Mouse (Mus musculus): Measurements from ENCODE around the gene Rasip1. TPM values are rescaled to one million over a fixed set of nuclear protein-coding genes. Genes with fewer than 3 reads are reported as not detected.

Rasip1 gene
- polyA plus RNA-seq, 1 experiment from 2014 or later: 16.4 TPM

DNA sequence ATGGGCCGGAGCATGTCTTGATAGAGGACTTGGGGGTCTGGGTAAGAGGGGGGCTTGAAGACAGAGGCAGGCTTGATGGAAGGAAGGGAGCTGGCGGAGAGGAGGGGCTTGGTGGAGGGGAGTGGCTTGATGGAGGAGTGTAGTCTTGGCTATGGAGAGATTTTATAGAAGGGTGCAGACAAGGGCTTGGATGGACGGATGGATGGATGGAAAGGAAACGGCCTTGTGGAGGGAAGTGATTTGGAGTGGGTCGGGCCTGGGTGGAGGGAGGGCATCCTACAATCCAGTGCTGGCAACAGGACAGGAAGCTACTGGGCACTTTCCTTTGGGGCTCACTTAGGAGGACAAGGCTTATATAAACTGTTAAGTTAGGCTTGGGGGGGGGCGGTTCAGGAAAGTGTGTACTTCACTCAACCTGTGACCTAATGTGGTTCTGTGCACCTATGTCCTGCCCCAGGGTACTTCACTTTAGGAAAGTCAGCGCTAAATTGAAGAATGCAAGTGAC lies 664 bp upstream of the Rasip1 start:
- Histone ChIP-seq H3K27ac (no peak overlapping the region), H3K4me1 (no peaks in the 10 kb centered on the region), H3K4me2 (replicated peaks) (no peak overlapping the region), H3K9ac (no peak overlapping the region), H3K9me3 (no peaks in the 10 kb centered on the region), H3K36me3 (no peaks in the 10 kb centered on the region), H3K4me3 (no peak overlapping the region), H3K27me3 (peaks cover 24% of the 10 kb centered on the region)
- no peak for ATAC-seq (ENCODE audit: insufficient number of reproducible peaks, insufficient read depth, low FRiP score, low TSS enrichment)
- WGBS: 89% methylated on average over 7 of the region's 7 CpGs

DNA sequence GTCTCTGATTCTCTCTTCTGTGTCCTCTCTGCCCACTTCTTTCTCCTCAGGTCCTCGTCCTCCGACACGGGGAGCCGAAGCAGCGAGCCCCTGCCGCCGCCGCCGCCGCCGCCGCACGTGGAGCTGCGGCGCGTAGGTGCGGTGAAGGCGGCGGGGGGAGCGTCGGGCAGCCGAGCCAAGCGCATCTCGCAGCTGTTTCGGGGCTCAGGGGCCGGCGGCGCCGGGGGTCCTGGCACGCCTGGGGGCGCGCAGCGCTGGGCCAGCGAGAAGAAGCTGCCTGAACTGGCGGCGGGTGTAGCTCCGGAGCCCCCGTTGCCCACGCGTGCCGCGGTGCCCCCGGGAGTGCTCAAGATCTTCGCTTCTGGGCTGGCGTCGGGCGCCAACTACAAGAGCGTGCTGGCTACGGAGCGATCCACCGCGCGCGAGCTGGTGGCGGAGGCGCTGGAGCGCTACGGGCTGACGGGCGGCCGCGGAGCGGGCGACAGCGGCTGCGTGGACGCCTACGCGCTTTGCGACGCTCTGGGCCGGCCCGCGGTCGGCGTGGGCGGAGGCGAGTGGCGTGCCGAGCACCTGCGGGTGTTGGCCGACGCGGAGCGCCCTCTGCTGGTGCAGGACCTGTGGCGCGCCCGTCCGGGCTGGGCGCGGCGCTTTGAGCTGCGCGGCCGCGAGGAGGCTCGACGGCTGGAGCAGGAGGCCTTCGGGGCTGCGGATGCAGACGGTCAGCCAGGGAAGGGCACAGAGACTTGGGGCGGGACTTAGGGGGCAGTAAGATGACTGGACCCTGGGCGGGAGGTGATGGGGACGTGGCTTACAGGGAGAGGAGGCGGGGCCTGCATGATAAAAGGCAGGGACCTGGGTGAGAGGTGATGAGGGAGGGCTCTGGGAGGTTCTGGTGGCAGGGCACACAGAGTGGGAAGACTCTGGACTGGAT lies 1.3 kb downstream of the Rasip1 start:
- H3K4me1 ChIP-seq: peaks cover 9% of the 10 kb centered on the region
- H3K4me2 ChIP-seq (replicated peaks): peak overlapping the region; percentile 98
- no peaks in the 10 kb centered on the region for H3K9me3 ChIP-seq
- no peaks in the 10 kb centered on the region for H3K36me3 ChIP-seq
- WGBS: 1% methylated on average over 105 of the region's 105 CpGs
- H3K27ac ChIP-seq: peak overlapping the region; percentile 60; the same call in 1 of the 2 replicates
- H3K9ac ChIP-seq: peak overlapping the region; percentile 75
- ATAC-seq (ENCODE audit: insufficient number of reproducible peaks, insufficient read depth, low FRiP score, low TSS enrichment): peak; percentile 61
- H3K4me3 ChIP-seq: peak overlapping the region; percentile 59
- H3K27me3 ChIP-seq: peaks cover 29% of the 10 kb centered on the region

DNA sequence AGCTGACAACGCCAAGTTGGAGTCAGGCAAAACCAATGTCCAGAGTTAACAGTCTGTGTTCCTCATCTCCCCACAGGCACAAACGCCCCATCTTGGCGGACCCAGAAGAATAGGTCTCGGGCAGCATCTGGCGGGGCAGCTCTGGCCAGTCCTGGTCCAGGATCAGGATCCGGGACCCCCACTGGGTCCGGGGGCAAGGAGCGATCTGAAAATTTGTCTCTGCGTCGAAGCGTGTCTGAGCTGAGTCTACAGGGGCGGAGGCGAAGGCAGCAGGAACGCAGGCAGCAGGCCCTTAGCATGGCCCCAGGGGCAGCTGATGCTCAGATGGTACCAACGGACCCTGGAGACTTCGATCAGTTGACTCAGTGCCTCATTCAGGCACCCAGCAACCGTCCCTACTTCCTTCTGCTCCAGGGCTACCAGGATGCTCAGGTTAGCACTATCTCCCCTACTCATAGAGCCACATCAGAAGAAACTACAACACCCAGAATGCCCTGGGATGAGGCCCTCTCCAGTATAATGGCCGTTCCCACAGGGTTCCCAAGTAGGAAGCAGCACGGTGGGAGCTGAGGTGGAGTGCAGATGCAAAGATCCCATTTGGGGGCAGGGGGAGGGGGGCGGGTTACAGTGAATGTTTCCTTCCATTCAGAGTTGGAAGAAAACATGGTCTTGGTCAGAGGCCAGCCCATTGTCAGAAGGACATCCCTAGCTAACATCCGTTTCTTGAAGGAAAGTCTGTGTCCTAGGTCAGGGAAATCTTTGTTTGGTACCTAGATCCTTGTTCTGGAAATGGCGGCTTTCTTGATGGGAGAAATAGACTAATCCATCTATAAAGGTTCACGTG lies 3.0 kb downstream of the Rasip1 start:
- Histone ChIP-seq H3K27me3 (peaks cover 29% of the 10 kb centered on the region), H3K4me2 (replicated peaks) (no peak overlapping the region), H3K27ac (no peak overlapping the region), H3K9me3 (no peaks in the 10 kb centered on the region), H3K36me3 (no peaks in the 10 kb centered on the region), H3K9ac (no peak overlapping the region), H3K4me3 (no peak overlapping the region), H3K4me1 (peaks cover 9% of the 10 kb centered on the region)
- WGBS: 73% methylated on average over 23 of the region's 23 CpGs
- no peak for ATAC-seq (ENCODE audit: insufficient number of reproducible peaks, insufficient read depth, low FRiP score, low TSS enrichment)

DNA sequence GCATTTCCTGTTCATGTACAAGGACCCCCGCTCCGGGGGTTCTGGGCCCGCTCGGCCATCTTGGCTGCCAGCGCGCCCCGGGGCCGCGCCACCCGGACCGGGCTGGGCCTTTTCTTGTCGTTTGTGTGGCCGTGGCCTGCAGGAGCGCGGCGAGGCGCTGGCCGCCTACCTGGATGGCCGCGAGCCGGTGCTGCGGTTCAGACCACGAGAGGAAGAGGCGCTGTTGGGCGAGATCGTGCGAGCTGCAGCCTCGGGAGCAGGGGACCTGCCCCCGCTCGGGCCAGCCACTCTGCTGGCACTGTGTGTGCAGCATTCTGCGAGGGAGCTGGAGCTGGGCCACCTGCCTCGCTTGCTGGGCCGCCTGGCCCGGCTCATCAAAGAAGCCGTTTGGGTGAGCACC lies 5.2 kb downstream of the Rasip1 start:
- peak overlapping the region; percentile 63 for H3K9ac ChIP-seq
- H3K4me3 ChIP-seq: peak overlapping the region; percentile 30
- H3K36me3 ChIP-seq: peaks cover 8% of the 10 kb centered on the region; the same call in 1 of the 2 replicates
- H3K4me1 ChIP-seq: peaks cover 9% of the 10 kb centered on the region
- peak overlapping the region; percentile 54 for H3K4me2 ChIP-seq (replicated peaks)
- H3K27ac ChIP-seq: 0 out of 2 replicates have a peak overlapping the region, but pooled peaks have one; percentile 6
- no peaks in the 10 kb centered on the region for H3K9me3 ChIP-seq
- peaks cover 24% of the 10 kb centered on the region for H3K27me3 ChIP-seq
- 14% methylated on average over 31 of the region's 35 CpGs for WGBS
- no peak for ATAC-seq (ENCODE audit: insufficient number of reproducible peaks, insufficient read depth, low FRiP score, low TSS enrichment)

DNA sequence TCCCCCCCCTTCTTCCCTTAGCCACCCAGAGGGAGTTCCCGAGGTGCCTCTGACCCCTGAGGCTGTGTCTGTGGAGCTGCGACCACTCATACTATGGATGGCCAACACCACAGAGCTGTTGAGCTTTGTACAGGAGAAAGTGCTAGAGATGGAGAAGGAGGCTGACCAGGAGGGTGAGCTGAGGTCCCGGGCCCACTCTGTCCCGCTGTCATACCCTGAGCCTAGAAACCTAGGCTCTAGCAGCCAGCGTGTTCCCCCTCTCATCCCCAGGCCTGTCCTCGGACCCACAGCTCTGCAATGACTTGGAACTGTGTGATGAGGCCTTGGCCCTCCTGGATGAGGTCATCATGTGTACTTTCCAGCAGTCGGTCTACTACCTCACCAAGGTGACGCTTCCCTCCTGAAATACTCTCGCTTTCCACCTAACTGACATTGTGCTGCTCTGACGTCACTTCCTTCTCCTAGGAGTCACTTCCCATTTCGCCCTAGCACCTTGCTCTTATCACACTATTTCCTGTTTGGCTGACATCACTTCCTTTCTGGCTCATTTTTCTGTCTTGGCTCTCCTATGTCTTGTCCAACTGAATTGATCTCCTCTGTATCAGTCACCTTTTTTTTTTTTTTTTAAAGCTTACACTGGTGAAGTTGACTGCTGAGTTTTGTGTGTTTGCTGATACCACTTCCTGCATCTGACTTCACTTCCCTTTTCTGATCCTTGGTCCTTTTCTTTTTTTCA lies 7.8 kb downstream of the Rasip1 start:
- Histone ChIP-seq H3K9ac (no peak overlapping the region), H3K9me3 (no peaks in the 10 kb centered on the region), H3K36me3 (peaks cover 8% of the 10 kb centered on the region; the same call in 1 of the 2 replicates), H3K4me2 (replicated peaks) (no peak overlapping the region), H3K27me3 (peaks cover 6% of the 10 kb centered on the region; the same call in 1 of the 2 replicates), H3K4me3 (no peak overlapping the region), H3K27ac (0 out of 2 replicates have a peak overlapping the region, but pooled peaks have one; percentile 23), H3K4me1 (peaks cover 16% of the 10 kb centered on the region)
- no peak for ATAC-seq (ENCODE audit: insufficient number of reproducible peaks, insufficient read depth, low FRiP score, low TSS enrichment)
- 88% methylated on average over 11 of the region's 11 CpGs for WGBS

DNA sequence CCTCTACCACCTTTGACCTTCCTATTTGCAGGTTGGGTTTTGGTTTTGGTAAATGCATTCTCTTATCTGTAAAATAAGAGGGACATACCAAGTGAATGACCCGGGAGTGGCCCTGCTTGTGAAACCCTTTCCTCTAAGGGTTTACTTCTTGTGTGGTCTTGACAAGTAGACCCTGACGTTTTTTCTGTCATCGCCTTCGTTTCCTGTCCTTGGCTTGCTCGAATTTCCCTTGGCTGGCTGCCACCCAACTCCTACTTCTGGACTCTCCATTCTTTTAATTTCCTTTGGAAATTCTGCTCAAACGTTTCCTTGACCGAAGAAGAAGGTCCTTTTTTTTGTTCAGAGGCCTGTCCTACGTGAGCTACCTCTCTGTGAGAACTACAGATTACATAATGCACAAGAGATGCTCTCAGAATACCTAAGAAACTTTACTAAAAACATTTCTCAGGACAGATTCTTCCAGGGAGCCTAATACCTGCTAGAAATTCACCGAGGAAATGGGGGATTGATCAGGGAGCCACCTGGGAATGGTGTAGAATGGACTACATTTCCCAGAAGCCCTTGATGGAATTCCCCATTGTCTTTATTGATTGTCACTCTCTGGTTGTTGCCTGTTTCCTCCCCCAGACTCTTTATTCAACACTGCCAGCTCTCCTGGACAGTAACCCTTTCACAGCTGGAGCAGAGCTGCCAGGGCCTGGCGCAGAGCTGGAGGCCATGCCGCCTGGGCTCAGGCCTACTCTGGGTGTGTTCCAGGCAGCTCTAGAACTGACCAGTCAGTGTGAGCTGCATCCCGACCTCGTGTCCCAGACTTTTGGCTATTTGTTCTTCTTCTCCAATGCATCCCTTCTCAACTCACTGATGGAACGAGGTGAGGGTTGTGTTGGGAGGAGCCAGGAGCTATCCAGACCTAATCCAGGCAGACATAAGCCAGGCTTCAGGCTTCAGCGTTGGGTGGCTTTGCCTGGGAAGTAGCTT lies 8.7 kb downstream of the Rasip1 start:
- Histone ChIP-seq H3K36me3 (peaks cover 8% of the 10 kb centered on the region; the same call in 1 of the 2 replicates), H3K4me1 (peaks cover 17% of the 10 kb centered on the region), H3K4me2 (replicated peaks) (no peak overlapping the region), H3K4me3 (no peak overlapping the region), H3K9me3 (no peaks in the 10 kb centered on the region), H3K27ac (no peak overlapping the region), H3K9ac (no peak overlapping the region), H3K27me3 (peaks cover 5% of the 10 kb centered on the region; the same call in 1 of the 2 replicates)
- WGBS: 77% methylated on average over 15 of the region's 15 CpGs
- no peak for ATAC-seq (ENCODE audit: insufficient number of reproducible peaks, insufficient read depth, low FRiP score, low TSS enrichment)

DNA sequence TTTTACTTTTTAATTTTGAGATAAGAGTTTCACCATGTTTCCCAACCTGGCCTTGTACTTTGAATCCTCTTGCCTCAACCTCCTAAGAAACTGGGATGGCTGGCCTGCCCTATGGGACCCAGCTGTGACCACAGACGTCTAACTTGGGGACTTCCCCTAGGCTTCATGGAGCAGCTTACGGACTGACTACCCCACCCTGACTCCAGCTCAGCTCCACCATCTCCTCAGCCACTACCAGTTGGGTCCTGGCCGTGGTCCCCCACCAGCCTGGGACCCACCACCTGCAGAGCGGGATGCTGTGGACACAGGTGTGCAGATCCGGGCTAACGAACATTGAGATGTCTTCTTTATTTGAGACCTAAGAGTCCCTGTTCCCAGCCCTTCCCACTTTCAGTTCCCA lies 10.4 kb downstream of the Rasip1 start:
- H3K9ac ChIP-seq: no peak overlapping the region
- no peak overlapping the region for H3K4me2 ChIP-seq (replicated peaks)
- H3K4me1 ChIP-seq: peaks cover 28% of the 10 kb centered on the region
- no peaks in the 10 kb centered on the region for H3K9me3 ChIP-seq
- H3K36me3 ChIP-seq: peaks cover 8% of the 10 kb centered on the region; the same call in 1 of the 2 replicates
- 93% methylated on average over 6 of the region's 6 CpGs for WGBS
- H3K27me3 ChIP-seq: peaks cover 3% of the 10 kb centered on the region; the same call in 1 of the 2 replicates
- ATAC-seq (ENCODE audit: insufficient number of reproducible peaks, insufficient read depth, low FRiP score, low TSS enrichment): no peak
- H3K4me3 ChIP-seq: no peak overlapping the region
- no peak overlapping the region for H3K27ac ChIP-seq

DNA sequence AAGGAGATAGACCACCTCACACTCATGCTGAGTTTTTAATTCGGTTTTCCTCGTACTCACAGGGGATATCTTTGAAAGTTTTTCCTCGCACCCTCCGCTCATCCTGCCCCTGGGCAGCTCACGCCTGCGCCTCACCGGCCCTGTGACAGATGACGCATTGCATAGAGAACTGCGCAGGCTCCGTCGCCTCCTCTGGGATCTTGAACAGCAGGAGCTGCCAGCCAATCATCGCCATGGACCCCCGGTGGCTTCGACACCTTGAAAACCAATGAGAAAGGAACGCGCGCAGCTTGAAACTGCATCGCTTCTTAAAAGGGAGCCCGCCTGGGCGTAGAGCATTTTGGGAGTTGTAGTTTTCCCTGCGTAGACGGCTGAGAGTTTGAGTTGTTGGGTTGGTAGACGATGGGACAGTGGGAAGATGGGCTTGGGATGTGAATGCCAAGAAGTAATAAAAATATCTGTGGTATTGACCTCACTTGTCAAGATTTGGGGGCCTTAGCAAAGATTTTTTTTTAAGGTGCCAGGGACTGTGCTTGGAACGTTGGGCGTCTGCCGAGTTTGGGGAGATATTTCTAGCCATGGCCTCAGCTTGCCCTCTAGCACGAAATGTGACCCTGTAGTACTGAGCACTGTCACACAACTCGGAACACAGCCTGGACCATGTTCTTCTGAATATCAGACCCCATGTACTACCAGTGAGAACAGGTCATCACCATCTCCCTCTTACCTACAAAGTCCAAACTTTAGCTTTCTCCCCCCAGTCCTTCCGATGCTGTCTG lies 11.5 kb downstream of the Rasip1 start:
- Histone ChIP-seq H3K27me3 (no peaks in the 10 kb centered on the region), H3K27ac (peak overlapping the region; percentile 32; the same call in 1 of the 2 replicates), H3K36me3 (peaks cover 8% of the 10 kb centered on the region; the same call in 1 of the 2 replicates), H3K4me2 (replicated peaks) (peak overlapping the region; percentile 53), H3K4me1 (peaks cover 28% of the 10 kb centered on the region), H3K4me3 (peak overlapping the region; percentile 29), H3K9me3 (no peaks in the 10 kb centered on the region), H3K9ac (peak overlapping the region; percentile 33)
- WGBS: 16% methylated on average over 29 of the region's 29 CpGs
- ATAC-seq (ENCODE audit: insufficient number of reproducible peaks, insufficient read depth, low FRiP score, low TSS enrichment): peak; percentile 73; the same call in 1 of the 2 replicates

DNA sequence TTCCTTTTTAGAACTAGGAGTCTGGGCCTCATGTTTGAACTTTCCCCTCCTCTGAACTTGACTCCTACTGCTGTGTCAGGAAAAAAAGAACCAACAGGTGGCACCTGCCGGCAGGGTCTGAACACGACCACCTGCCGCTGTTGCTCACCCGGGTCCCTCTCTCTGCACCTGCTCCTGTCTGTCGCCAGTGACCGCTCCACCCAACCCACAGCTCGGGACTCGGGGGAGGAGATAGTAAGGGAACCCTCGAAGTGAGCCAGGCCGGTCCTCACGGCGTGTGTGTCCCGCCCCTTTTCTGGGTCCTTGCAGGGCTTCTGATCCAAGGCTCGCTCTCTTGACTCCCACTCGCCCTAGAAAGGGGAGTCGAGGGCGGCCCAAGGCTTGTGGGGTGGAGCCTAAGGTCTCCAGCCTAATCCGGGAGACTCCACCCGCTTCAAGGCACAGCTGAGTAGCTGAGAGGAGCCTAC lies 12.3 kb downstream of the Rasip1 start, which contains the start of gene Mamstr:
Gene Mamstr (plus strand): TSS at position 417 of the 467 bp plus-strand sequence.
- Histone ChIP-seq H3K4me2 (replicated peaks) (peak within 1 kb of the TSS; percentile 53; the same call in 1 of the 2 replicates), H3K4me1 (peaks cover 32% of the 10 kb centered on the region), H3K27ac (peak within 1 kb of the TSS; percentile 42; the same call in 1 of the 2 replicates), H3K27me3 (no peaks in the 10 kb centered on the region), H3K4me3 (no peak within 1 kb of the TSS), H3K9ac (no peak within 1 kb of the TSS), H3K9me3 (no peaks in the 10 kb centered on the region), H3K36me3 (peaks cover 8% of the 10 kb centered on the region; the same call in 1 of the 2 replicates)
- no peak for ATAC-seq (ENCODE audit: insufficient number of reproducible peaks, insufficient read depth, low FRiP score, low TSS enrichment)
- WGBS: 20% methylated on average over 19 of the region's 19 CpGs

Measured in embryonic facial prominence, embryonic 12.5 days (tissue).